Mouse (Mus musculus): Measurements from ENCODE around the gene D6Wsu163e. TPM values are rescaled to one million over a fixed set of nuclear protein-coding genes. Genes with fewer than 3 reads are reported as not detected.

D6Wsu163e gene
- polyA plus RNA-seq, 1 experiment from 2014 or later, result 16.0 TPM

DNA sequence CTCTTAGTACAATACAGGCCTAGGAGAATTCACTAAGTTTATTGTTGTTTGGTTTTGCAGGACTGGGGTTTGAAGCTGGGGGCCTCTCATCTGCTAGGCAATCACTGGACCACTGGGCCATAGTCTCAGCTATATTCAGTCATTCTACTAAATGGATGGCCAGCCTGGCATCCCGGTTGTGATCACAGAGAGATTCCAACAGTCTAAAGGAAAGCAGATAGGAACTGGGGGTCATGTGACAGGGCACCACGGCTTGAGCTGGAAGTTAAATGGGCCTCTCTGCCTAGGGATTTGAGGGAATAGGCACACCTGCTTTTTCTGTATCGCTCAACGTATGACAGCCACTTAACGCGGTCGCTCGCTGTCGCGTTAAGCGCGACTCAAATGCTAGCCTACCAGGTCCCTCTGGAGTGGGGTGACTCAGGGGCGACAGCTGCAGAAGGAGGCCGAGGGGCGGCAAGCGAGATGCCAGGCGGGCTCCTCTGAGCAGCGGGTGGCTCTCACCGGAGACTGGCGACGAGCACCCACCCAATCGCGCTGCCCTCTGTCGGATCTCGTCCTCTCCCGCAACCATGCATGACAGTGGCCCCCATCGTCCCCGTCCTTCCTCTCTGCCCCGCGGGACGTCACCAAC lies 792 bp upstream of the D6Wsu163e start:
- H3K9ac ChIP-seq (ENCODE audit: low read length), result peak overlapping the region; percentile 84
- H3K27me3 ChIP-seq (ENCODE audit: control insufficient read depth, insufficient read depth, low read length), result no peaks in the 10 kb centered on the region
- H3K9me3 ChIP-seq (replicated peaks; ENCODE audit: control insufficient read depth, low read length), result no peaks in the 10 kb centered on the region
- ATAC-seq (replicated peaks; ENCODE audit: extremely low read depth, insufficient read depth, low FRiP score), result no peak
- peaks cover 15% of the 10 kb centered on the region for H3K36me3 ChIP-seq (ENCODE audit: control insufficient read depth, insufficient read depth)
- WGBS, result 1% methylated on average over 31 of the region's 31 CpGs
- H3K4me1 ChIP-seq (ENCODE audit: control insufficient read depth, insufficient read depth, low read length), result peaks cover 19% of the 10 kb centered on the region
- H3K4me2 ChIP-seq (ENCODE audit: low read depth, low read length), result peak overlapping the region; percentile 95
- peak overlapping the region; percentile 42; the same call in 1 of the 2 replicates for H3K27ac ChIP-seq (ENCODE audit: low read length)
- peak overlapping the region; percentile 87 for H3K4me3 ChIP-seq (ENCODE audit: low read length)

DNA sequence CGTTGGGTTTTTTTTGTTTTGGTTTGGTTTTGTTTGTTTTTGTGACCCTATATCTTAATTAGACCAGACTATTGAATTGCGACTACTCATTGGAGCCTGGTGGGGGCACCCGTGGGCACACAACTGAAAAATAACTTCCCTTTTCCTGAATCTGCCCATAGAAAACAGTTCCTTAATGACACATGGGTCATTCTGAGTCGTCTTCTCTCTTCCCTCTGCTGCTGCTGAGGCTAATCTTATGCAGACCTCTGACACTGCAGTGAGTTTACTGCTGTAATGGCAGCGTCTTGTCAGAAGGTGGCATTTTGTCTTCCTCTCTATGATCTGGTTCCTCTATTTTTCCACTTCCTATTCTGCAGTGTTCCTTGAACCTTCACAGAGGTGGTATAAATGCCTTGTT lies 689 bp downstream of the D6Wsu163e start:
- Histone ChIP-seq H3K9ac (ENCODE audit: low read length) (peak overlapping the region; percentile 84), H3K27me3 (ENCODE audit: control insufficient read depth, insufficient read depth, low read length) (no peaks in the 10 kb centered on the region), H3K36me3 (ENCODE audit: control insufficient read depth, insufficient read depth) (peaks cover 14% of the 10 kb centered on the region), H3K27ac (ENCODE audit: low read length) (no peak overlapping the region), H3K4me2 (ENCODE audit: low read depth, low read length) (peak overlapping the region; percentile 95), H3K4me1 (ENCODE audit: control insufficient read depth, insufficient read depth, low read length) (peaks cover 19% of the 10 kb centered on the region), H3K9me3 (replicated peaks; ENCODE audit: control insufficient read depth, low read length) (no peaks in the 10 kb centered on the region), H3K4me3 (ENCODE audit: low read length) (peak overlapping the region; percentile 87)
- ATAC-seq (replicated peaks; ENCODE audit: extremely low read depth, insufficient read depth, low FRiP score), result no peak
- 2% methylated on average over 5 of the region's 5 CpGs for WGBS

DNA sequence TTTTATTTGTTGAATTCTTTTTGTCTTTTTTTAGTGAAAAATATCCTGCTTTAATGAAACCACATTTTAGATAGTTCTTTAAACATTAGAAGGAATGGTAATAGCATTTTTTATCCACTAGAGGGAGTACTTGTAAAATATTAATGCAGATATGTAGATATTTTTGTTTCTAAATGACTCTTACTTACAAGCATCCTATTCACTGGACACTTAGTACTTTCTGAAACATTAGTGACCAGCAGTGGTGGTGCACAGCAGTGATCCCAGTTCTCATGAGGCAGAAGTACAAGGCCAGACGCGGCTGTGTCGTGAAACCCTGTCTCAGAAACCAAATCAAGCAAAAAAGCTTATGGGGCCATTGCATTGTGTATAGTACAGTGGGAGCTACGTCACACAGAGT lies 8.6 kb downstream of the D6Wsu163e start:
- WGBS, result 87% methylated on average over 4 of the region's 4 CpGs
- H3K4me1 ChIP-seq (ENCODE audit: control insufficient read depth, insufficient read depth, low read length), result no peaks in the 10 kb centered on the region
- ATAC-seq (replicated peaks; ENCODE audit: extremely low read depth, insufficient read depth, low FRiP score), result 0 out of 2 replicates have a peak, but pooled peaks have one; percentile 14
- no peak overlapping the region for H3K4me3 ChIP-seq (ENCODE audit: low read length)
- H3K9me3 ChIP-seq (replicated peaks; ENCODE audit: control insufficient read depth, low read length), result no peaks in the 10 kb centered on the region
- H3K27me3 ChIP-seq (ENCODE audit: control insufficient read depth, insufficient read depth, low read length), result no peaks in the 10 kb centered on the region
- no peak overlapping the region for H3K4me2 ChIP-seq (ENCODE audit: low read depth, low read length)
- H3K36me3 ChIP-seq (ENCODE audit: control insufficient read depth, insufficient read depth), result peaks cover 25% of the 10 kb centered on the region
- no peak overlapping the region for H3K27ac ChIP-seq (ENCODE audit: low read length)
- H3K9ac ChIP-seq (ENCODE audit: low read length), result no peak overlapping the region

DNA sequence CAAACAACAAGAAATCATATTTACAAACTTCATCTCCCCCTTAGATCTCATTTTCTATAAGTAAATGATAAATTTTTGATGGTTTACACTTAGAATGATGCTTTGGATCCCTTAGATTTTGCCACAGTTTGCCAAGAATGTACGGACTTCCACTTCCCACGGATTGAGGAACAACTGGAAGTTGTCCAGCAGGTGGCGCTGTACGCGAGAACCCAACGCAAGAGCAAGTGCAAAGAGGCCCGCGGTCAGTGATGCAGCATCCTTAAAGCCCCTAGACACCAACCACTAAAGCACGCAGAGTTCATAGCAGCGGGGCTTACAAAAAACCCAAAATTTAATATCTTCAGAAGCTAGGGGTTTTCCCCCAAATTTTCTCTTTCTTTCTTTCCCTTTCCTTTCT lies 16.0 kb downstream of the D6Wsu163e start:
- Histone ChIP-seq H3K36me3 (ENCODE audit: control insufficient read depth, insufficient read depth) (peaks cover 10% of the 10 kb centered on the region), H3K9ac (ENCODE audit: low read length) (no peak overlapping the region), H3K27ac (ENCODE audit: low read length) (no peak overlapping the region), H3K4me3 (ENCODE audit: low read length) (no peak overlapping the region), H3K4me1 (ENCODE audit: control insufficient read depth, insufficient read depth, low read length) (no peaks in the 10 kb centered on the region), H3K27me3 (ENCODE audit: control insufficient read depth, insufficient read depth, low read length) (no peaks in the 10 kb centered on the region), H3K9me3 (replicated peaks; ENCODE audit: control insufficient read depth, low read length) (no peaks in the 10 kb centered on the region), H3K4me2 (ENCODE audit: low read depth, low read length) (no peak overlapping the region)
- ATAC-seq (replicated peaks; ENCODE audit: extremely low read depth, insufficient read depth, low FRiP score), result no peak
- WGBS, result 9% methylated on average over 10 of the region's 10 CpGs

DNA sequence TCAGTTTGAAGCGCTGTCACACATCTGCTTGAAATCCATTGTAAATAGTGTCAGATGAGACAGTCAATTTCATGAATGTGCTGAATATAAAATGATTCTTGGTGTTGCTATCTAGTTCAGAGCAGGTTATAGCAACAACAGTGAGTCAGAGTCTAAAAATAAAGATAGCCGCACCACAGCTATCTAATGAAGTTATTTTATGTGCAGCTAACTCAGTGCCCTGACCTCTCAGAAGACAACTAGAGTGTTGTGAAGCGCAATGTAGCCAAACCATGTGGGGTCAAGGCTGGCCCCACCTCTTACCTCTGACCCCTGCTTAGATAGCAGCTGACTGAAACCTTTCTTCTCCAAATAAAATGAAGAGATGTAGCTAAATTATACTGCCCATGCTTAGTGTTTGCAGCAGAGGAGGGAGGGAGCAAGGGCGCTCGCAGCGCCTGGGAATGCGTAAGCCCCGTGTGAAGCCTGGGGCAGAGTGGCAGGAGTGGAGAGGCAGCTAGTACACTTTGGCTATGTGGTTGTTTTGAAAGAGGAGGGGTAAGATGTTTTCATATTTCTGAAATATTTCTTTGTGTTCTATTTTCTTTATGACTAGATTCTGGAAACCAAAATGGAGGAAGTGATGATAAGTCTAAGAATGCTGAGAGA lies 21.7 kb downstream of the D6Wsu163e start:
- no peak overlapping the region for H3K4me3 ChIP-seq (ENCODE audit: low read length)
- no peaks in the 10 kb centered on the region for H3K27me3 ChIP-seq (ENCODE audit: control insufficient read depth, insufficient read depth, low read length)
- peaks cover 12% of the 10 kb centered on the region for H3K4me1 ChIP-seq (ENCODE audit: control insufficient read depth, insufficient read depth, low read length)
- 49% methylated on average over 8 of the region's 8 CpGs for WGBS
- peaks cover 6% of the 10 kb centered on the region for H3K36me3 ChIP-seq (ENCODE audit: control insufficient read depth, insufficient read depth)
- ATAC-seq (replicated peaks; ENCODE audit: extremely low read depth, insufficient read depth, low FRiP score), result peak; percentile 85
- H3K9ac ChIP-seq (ENCODE audit: low read length), result no peak overlapping the region
- H3K4me2 ChIP-seq (ENCODE audit: low read depth, low read length), result no peak overlapping the region
- H3K9me3 ChIP-seq (replicated peaks; ENCODE audit: control insufficient read depth, low read length), result no peaks in the 10 kb centered on the region
- peak overlapping the region; percentile 72 for H3K27ac ChIP-seq (ENCODE audit: low read length)

DNA sequence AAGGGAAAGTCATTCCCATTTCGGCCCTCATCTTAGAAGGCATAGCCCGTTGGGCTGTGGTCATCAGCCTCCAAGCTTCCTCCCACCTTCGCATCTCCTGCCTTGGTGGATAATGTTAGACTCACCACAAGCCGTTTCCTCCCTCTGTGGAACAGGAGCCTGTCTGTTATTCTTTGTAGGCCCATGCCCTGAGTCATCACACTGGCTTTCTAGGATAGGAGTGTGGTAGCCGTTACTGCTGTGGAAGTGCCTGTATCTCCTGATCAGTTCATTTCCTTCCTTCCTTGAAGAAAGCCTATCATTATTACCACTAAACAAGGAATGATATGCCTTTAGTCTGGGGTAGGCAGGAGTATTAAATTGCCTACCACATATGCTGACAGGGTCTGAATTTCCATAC lies 22.9 kb downstream of the D6Wsu163e start:
- no peak overlapping the region for H3K9ac ChIP-seq (ENCODE audit: low read length)
- no peak overlapping the region for H3K27ac ChIP-seq (ENCODE audit: low read length)
- H3K9me3 ChIP-seq (replicated peaks; ENCODE audit: control insufficient read depth, low read length), result no peaks in the 10 kb centered on the region
- H3K27me3 ChIP-seq (ENCODE audit: control insufficient read depth, insufficient read depth, low read length), result no peaks in the 10 kb centered on the region
- H3K36me3 ChIP-seq (ENCODE audit: control insufficient read depth, insufficient read depth), result peaks cover 6% of the 10 kb centered on the region
- no peak overlapping the region for H3K4me2 ChIP-seq (ENCODE audit: low read depth, low read length)
- 77% methylated on average over 5 of the region's 5 CpGs for WGBS
- ATAC-seq (replicated peaks; ENCODE audit: extremely low read depth, insufficient read depth, low FRiP score), result no peak
- peaks cover 16% of the 10 kb centered on the region for H3K4me1 ChIP-seq (ENCODE audit: control insufficient read depth, insufficient read depth, low read length)
- H3K4me3 ChIP-seq (ENCODE audit: low read length), result no peak overlapping the region

DNA sequence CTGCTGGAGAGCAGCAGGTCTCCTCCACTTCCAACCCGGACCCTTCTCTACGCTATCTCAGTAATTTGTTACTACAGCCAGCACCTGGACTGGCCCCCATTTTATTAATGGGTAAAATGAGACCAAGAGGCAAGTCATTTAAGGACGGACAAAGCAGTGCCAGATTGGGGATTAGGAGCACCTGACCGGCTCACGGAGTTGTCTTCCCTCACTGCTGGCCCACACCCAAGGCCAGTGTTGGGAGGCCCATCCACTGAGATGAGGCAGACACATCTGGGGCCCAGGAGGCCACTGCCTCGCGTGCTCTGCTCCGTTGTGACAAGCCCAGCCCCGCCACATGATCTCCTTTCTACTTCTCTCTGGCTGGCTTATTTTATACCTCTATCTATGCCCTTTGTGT lies 23.7 kb downstream of the D6Wsu163e start:
- H3K9ac ChIP-seq (ENCODE audit: low read length), result no peak overlapping the region
- H3K4me2 ChIP-seq (ENCODE audit: low read depth, low read length), result no peak overlapping the region
- H3K9me3 ChIP-seq (replicated peaks; ENCODE audit: control insufficient read depth, low read length), result no peaks in the 10 kb centered on the region
- ATAC-seq (replicated peaks; ENCODE audit: extremely low read depth, insufficient read depth, low FRiP score), result no peak
- 63% methylated on average over 9 of the region's 9 CpGs for WGBS
- no peak overlapping the region for H3K4me3 ChIP-seq (ENCODE audit: low read length)
- H3K36me3 ChIP-seq (ENCODE audit: control insufficient read depth, insufficient read depth), result peaks cover 6% of the 10 kb centered on the region
- no peaks in the 10 kb centered on the region for H3K27me3 ChIP-seq (ENCODE audit: control insufficient read depth, insufficient read depth, low read length)
- H3K27ac ChIP-seq (ENCODE audit: low read length), result no peak overlapping the region
- peaks cover 16% of the 10 kb centered on the region for H3K4me1 ChIP-seq (ENCODE audit: control insufficient read depth, insufficient read depth, low read length)

DNA sequence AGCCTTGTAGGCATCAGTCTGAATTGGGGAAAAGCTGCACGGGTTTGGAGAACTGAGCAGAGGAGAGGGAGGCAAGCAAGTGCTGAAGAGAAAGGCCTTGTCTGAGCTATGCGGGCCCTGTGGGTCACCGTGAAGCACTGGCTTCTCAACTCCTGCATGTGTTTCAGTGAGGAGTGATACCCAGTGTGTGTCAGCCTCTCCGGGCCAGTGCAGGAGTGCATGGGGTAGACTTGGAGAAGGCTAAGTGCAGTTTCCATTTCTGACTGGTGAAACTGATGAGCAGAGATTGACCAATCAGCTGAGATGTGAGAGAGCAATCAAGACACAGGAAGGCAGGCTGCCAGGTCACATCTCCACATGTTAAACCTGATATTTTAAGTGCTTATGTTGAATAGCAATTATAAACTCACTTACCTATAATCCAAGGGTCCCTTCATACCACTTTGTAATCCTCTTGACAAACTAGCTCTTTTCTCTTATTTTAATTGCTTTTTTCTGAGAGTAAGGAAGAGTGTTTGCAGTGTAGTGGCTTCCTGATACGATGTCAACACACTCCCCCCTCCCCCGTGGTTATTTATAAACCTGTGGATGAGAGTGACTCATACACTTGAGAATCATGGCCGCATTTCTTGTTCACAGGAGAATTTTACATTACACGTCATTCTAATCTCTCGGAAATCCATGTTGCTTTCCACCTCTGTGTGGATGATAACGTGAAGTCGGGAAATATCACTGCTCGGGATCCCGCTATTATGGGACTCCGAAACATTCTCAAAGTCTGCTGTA lies 26.7 kb downstream of the D6Wsu163e start:
- 34% methylated on average over 14 of the region's 14 CpGs for WGBS
- H3K9ac ChIP-seq (ENCODE audit: low read length), result no peak overlapping the region
- peak overlapping the region; percentile 33 for H3K4me2 ChIP-seq (ENCODE audit: low read depth, low read length)
- no peak overlapping the region; the same call in 1 of the 2 replicates for H3K4me3 ChIP-seq (ENCODE audit: low read length)
- no peaks in the 10 kb centered on the region for H3K27me3 ChIP-seq (ENCODE audit: control insufficient read depth, insufficient read depth, low read length)
- peak; percentile 72 for ATAC-seq (replicated peaks; ENCODE audit: extremely low read depth, insufficient read depth, low FRiP score)
- H3K9me3 ChIP-seq (replicated peaks; ENCODE audit: control insufficient read depth, low read length), result no peaks in the 10 kb centered on the region
- peaks cover 6% of the 10 kb centered on the region for H3K36me3 ChIP-seq (ENCODE audit: control insufficient read depth, insufficient read depth)
- peaks cover 18% of the 10 kb centered on the region for H3K4me1 ChIP-seq (ENCODE audit: control insufficient read depth, insufficient read depth, low read length)
- peak overlapping the region; percentile 54 for H3K27ac ChIP-seq (ENCODE audit: low read length)

Data from heart, embryonic 16.5 days (tissue).